Mouse (Mus musculus): ENCODE measurements around the gene Zfp606.

Zfp606 gene

GRCm38 (mm10) chr7:12478158-12479008, at the start of gene Zfp606:
Gene Zfp606, plus strand, starts transcription at chr7:12478293.
- DNase-seq (ENCODE audit: inconsistent age in 2 of 2, low spot score in 1 of 2): peak; percentile 89 to 96

DNA sequence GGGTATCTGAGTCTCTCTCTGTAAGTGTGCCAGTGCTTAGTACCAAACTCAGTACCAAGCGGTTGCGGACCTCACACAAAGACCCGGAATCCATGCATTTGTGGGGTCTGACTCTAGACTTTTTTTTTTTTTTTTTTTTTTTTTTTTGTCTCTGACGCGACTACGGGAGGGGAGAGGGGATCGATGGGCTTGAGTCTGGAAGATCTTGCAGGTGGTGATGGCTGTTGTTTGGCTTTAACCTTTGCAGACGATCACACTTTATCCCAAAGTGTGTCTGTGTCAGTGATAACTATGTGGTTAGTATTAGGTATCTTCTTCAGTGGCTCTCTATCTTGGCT, 885 bp downstream of the Zfp606 start:
- no peak for DNase-seq (ENCODE audit: inconsistent age in 2 of 2, low spot score in 1 of 2)

- DNase-seq (ENCODE audit: inconsistent age in 2 of 2, low spot score in 1 of 2): no peak
Observed at GRCm38 (mm10) chr7:12479525-12479924, 1.4 kb downstream of the Zfp606 start.

DNA sequence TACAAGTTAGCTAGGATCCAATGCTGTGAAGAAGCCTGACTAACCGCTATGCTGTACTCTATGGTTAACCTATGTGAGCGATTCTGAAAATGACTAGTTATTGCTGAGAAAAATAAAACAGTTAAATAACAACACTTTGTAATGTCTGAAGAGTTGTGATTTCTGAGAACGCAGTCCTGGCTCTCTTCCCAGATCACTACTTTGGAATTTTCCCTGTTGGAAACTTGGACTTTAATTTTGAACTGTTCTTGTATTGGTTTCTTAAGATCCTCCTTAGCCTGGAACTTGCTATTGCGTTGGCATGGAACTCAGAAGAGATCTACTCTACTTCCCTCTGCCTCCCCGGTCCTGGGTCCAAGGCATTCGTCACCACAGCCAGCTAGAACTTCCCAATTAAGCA, 5.7 kb downstream of the Zfp606 start:
- DNase-seq (ENCODE audit: inconsistent age in 2 of 2, low spot score in 1 of 2): no peak

DNA sequence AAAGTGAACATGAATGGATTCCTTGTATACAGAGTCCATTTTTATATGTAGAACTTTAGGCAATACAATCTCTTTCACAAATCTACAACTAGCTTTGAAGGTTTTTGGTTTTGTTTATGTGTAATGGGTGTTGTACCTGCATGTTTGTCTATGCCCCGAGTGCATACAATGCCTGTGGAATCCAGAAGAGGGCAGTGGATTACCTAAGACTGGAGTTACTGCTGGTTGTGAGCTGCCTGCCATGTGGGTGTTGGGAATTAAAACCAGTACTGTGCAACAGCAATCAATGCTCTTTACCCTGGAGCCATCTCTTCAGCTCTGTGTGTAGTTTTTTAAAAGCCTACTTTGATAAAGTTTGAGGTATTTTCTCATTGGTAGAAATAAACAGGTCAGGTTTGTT, 7.9 kb downstream of the Zfp606 start:
- no peak for DNase-seq (ENCODE audit: inconsistent age in 2 of 2, low spot score in 1 of 2)

DNA sequence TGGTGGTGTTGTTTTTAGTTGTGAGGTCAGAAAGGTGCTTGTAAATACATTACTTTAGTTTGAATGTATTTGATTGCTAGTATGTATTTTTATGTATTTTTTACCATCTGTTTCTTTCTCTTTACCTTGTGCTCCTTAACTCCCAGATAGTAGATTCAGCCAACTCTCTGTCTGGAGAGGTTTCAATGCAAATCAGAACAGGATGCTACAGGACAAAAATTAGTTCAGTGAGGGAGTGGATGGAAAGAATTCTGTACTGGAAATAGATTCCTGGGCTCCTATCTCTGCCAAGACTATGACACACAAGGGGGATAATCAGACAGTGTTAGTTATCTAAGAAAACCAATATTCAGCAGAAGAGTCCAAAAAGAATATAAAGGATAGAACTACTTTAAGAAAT, 8.6 kb downstream of the Zfp606 start:
- no peak for DNase-seq (ENCODE audit: inconsistent age in 2 of 2, low spot score in 1 of 2)

DNA sequence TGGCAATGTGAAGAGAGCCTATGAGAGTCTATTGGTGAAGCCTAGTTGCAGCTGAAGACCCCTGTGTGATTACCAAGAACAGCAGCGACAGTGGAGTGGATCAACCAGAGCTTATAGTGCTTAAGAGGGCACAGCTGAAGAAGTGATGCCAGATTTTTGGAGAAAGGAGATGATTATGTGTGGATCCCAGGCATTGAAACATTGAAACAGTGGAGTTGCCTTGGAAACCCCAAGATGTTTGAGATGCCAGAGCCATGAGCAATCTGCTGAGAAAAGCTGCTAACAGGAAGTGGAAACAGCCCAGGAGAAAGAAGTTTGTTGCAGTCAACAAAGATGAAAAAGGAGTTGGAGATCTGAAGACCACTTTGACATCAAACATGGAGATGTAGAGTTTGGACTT, 32.8 kb downstream of the Zfp606 start:
- peak in 1 of 2 experiments; percentile 9 for DNase-seq (ENCODE audit: inconsistent age in 2 of 2, low spot score in 1 of 2)

DNA sequence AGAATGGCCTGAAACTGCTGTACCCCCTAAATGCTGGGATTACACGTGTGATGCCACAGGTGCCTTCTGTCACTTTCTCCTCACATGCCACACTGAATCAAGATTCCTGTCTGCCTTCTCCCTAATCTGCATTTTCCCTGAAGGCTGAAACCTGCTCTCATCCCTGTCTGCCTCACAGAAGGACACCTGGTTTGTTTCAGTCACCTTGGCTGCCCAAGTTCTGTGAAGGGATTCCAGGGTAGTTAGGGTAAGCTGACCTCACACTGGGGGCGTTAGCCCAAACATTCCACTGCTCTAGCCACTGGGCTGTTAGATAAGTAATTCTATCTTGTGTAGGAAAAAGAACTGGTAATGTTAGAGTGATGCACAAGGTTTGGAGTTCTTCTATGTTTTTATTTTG, 34.1 kb downstream of the Zfp606 start, which contains the start of gene 2900092C05Rik:
Gene 2900092C05Rik (plus strand): TSS at position 301 of the 400 bp plus-strand sequence.
- DNase-seq (ENCODE audit: inconsistent age in 2 of 2, low spot score in 1 of 2): peak in 1 of 2 experiments; percentile 8
